Mouse (Mus musculus) lung, postnatal 0 days (tissue): ENCODE measurements around the gene Iqcf1.

ENCODE experiments used
- CTCF ChIP-seq: IDR thresholded peaks from 2 replicates; pipeline ENCODE4 v1.5.1; 2016; ENCODE audit warnings: antibody characterized with exemption, mild to moderate bottlenecking
- EP300 ChIP-seq: IDR thresholded peaks from 2 replicates; pipeline ENCODE4 v1.6.1; 2016; ENCODE audit warnings: antibody characterized with exemption, mild to moderate bottlenecking, control low read depth

GRCm38 (mm10) chr9:106452821-106453220 is 46.9 kb upstream of the Iqcf1 start:
- TF ChIP-seq CTCF (no peak), EP300 (no peak)
